In genomic region chr5:13255353-13255752, GRCm38 (mm10) we compare ENCODE assay signal across 24 mouse cellular contexts.
A peak's percentile ranks its signal among the peaks of the same experiment; 100 is the strongest.
DNase-seq lines count a peak whose midpoint lies in the region; ATAC-seq and TF ChIP-seq lines count a peak whose summit lies in the region.
"Had no signal": no experiment of that assay in that cellular context is flagged by ENCODE, and none has a peak within 500 bp of the region (broad histone marks: within the 10 kb centered on the region; RNA-seq: fewer than 3 reads in every experiment).

No protein-coding gene starts in this region.

- H3K36me3 ChIP-seq in kidney, postnatal 0 days (ENCODE audit: insufficient read depth, low read length): no peaks in the 10 kb centered on the region
- no peaks in the 10 kb centered on the region for H3K36me3 ChIP-seq in lung, embryonic 15.5 days
- H3K36me3 ChIP-seq in stomach, embryonic 16.5 days (ENCODE audit: control insufficient read depth, insufficient read depth, low read length): no peaks in the 10 kb centered on the region
- no peaks in the 10 kb centered on the region for H3K36me3 ChIP-seq in stomach, postnatal 0 days (ENCODE audit: control insufficient read depth, insufficient read depth, low read length)
- H3K36me3 ChIP-seq: embryonic facial prominence, embryonic 15.5 days; hindbrain, embryonic 12.5 days; hindbrain, embryonic 15.5 days had no signal

- no peak overlapping the region for H3K27ac ChIP-seq in kidney, postnatal 0 days
- no peak overlapping the region for H3K27ac ChIP-seq in lung, embryonic 15.5 days
- H3K27ac ChIP-seq in stomach, embryonic 16.5 days (ENCODE audit: low read length): no peak overlapping the region
- no peak overlapping the region for H3K27ac ChIP-seq in stomach, postnatal 0 days (replicated peaks)
- H3K27ac ChIP-seq: embryonic facial prominence, embryonic 15.5 days; gastrocnemius, adult 2 months; hindbrain, embryonic 12.5 days; hindbrain, embryonic 15.5 days had no signal

- intact Hi-C loops in left cerebral cortex, postnatal 36 days (cut with DNase I): no loop called here

- DNase-seq in kidney, postnatal 0 days (ENCODE audit: low spot score): peak; percentile 35
- no peak for DNase-seq in kidney, postnatal 36 days
- no peak for DNase-seq in lung, postnatal 10 days
- no peak for DNase-seq in stomach, postnatal 0 days (ENCODE audit: low spot score)
- DNase-seq in left cerebral cortex, postnatal 36 days (ENCODE audit: low spot score in 2 of 2): no peak
- DNase-seq: adrenal gland, adult 2 months; adrenal gland, postnatal 14 days; cerebellum, adult 11-12 months; cerebellum, adult 8-10 months; cerebellum, postnatal 10 days; cerebellum, postnatal 36 days; embryo, embryonic 11 days; forebrain, postnatal 0 days; gastrocnemius, adult 2 months; gastrocnemius, postnatal 14 days; heart, adult 11 months had no signal

- no peak for ATAC-seq in kidney, postnatal 0 days (replicated peaks; ENCODE audit: low FRiP score, low read depth)
- ATAC-seq in lung, embryonic 15.5 days (ENCODE audit: borderline replicate concordance, extremely low read depth, low FRiP score, low TSS enrichment): peak; percentile 78; the same call in 1 of the 2 replicates
- ATAC-seq in stomach, embryonic 16.5 days (ENCODE audit: insufficient read depth, low FRiP score): 0 out of 2 replicates have a peak, but pooled peaks have one; percentile 37
- no peak for ATAC-seq in stomach, postnatal 0 days (ENCODE audit: low FRiP score, low TSS enrichment)
- ATAC-seq: CD4-positive, CD25-positive, alpha-beta regulatory T cell, adult 4 months; forebrain, embryonic 14.5 days; forebrain, postnatal 0 days had no signal

- 53% methylated on average over 3 of the region's 3 CpGs for WGBS in kidney, postnatal 0 days
- 27% methylated on average over 3 of the region's 3 CpGs for WGBS in lung, embryonic 15.5 days
- 36% methylated on average over 3 of the region's 3 CpGs for WGBS in stomach, embryonic 16.5 days
- WGBS in stomach, postnatal 0 days: 32% methylated on average over 3 of the region's 3 CpGs

- H3K9ac ChIP-seq in kidney, postnatal 0 days (ENCODE audit: low read depth, low read length): no peak overlapping the region
- H3K9ac ChIP-seq in lung, embryonic 15.5 days: no peak overlapping the region
- no peak overlapping the region for H3K9ac ChIP-seq in stomach, embryonic 16.5 days (ENCODE audit: low read length)
- H3K9ac ChIP-seq in stomach, postnatal 0 days (ENCODE audit: low read length): no peak overlapping the region
- H3K9ac ChIP-seq: embryonic facial prominence, embryonic 15.5 days; forebrain, postnatal 0 days; hindbrain, embryonic 12.5 days; hindbrain, embryonic 15.5 days had no signal

- H3K4me2 ChIP-seq in kidney, postnatal 0 days (ENCODE audit: low read length): no peak overlapping the region
- H3K4me2 ChIP-seq in lung, embryonic 15.5 days: no peak overlapping the region
- H3K4me2 ChIP-seq in stomach, embryonic 16.5 days (ENCODE audit: low read depth, low read length): no peak overlapping the region
- H3K4me2 ChIP-seq in stomach, postnatal 0 days (replicated peaks; ENCODE audit: low read depth): no peak overlapping the region
- H3K4me2 ChIP-seq: embryonic facial prominence, embryonic 15.5 days; heart, embryonic 11.5 days; hindbrain, embryonic 12.5 days; hindbrain, embryonic 15.5 days had no signal

- H3K4me3 ChIP-seq in kidney, postnatal 0 days (replicated peaks; ENCODE audit: low read depth, low read length): no peak overlapping the region
- no peak overlapping the region for H3K4me3 ChIP-seq in lung, embryonic 15.5 days
- H3K4me3 ChIP-seq in stomach, embryonic 16.5 days (replicated peaks; ENCODE audit: low read length): no peak overlapping the region
- H3K4me3 ChIP-seq in stomach, postnatal 0 days (ENCODE audit: low read depth, low read length): no peak overlapping the region
- H3K4me3 ChIP-seq: embryonic facial prominence, embryonic 15.5 days; gastrocnemius, adult 2 months; hindbrain, embryonic 12.5 days; hindbrain, embryonic 15.5 days had no signal

- H3K9me3 ChIP-seq in kidney, postnatal 0 days (replicated peaks; ENCODE audit: low read length): no peaks in the 10 kb centered on the region
- H3K9me3 ChIP-seq in lung, embryonic 15.5 days: no peaks in the 10 kb centered on the region
- H3K9me3 ChIP-seq in stomach, embryonic 16.5 days (replicated peaks; ENCODE audit: control insufficient read depth, low read length): no peaks in the 10 kb centered on the region
- H3K9me3 ChIP-seq in stomach, postnatal 0 days (ENCODE audit: control insufficient read depth, low read length): no peaks in the 10 kb centered on the region
- H3K9me3 ChIP-seq: embryonic facial prominence, embryonic 15.5 days; hindbrain, embryonic 12.5 days; hindbrain, embryonic 15.5 days had no signal

- H3K27me3 ChIP-seq in kidney, postnatal 0 days (ENCODE audit: insufficient read depth, low read length): no peaks in the 10 kb centered on the region
- no peaks in the 10 kb centered on the region for H3K27me3 ChIP-seq in lung, embryonic 15.5 days
- H3K27me3 ChIP-seq in stomach, embryonic 16.5 days (ENCODE audit: control insufficient read depth, insufficient read depth, low read length): no peaks in the 10 kb centered on the region
- no peaks in the 10 kb centered on the region for H3K27me3 ChIP-seq in stomach, postnatal 0 days (ENCODE audit: control insufficient read depth, insufficient read depth, low read length)
- H3K27me3 ChIP-seq: embryonic facial prominence, embryonic 15.5 days; hindbrain, embryonic 12.5 days; hindbrain, embryonic 15.5 days had no signal

- no peaks in the 10 kb centered on the region for H3K4me1 ChIP-seq in kidney, postnatal 0 days (replicated peaks; ENCODE audit: insufficient read depth, low read length)
- H3K4me1 ChIP-seq in lung, embryonic 15.5 days: no peaks in the 10 kb centered on the region
- H3K4me1 ChIP-seq in stomach, embryonic 16.5 days (ENCODE audit: control insufficient read depth, insufficient read depth, low read length): no peaks in the 10 kb centered on the region
- H3K4me1 ChIP-seq in stomach, postnatal 0 days (replicated peaks; ENCODE audit: control insufficient read depth, insufficient read depth): no peaks in the 10 kb centered on the region
- H3K4me1 ChIP-seq: embryonic facial prominence, embryonic 15.5 days; hindbrain, embryonic 12.5 days; hindbrain, embryonic 15.5 days had no signal

- TF ChIP-seq CTCF in kidney, postnatal 0 days (IDR thresholded peaks at IDR 0.05; ENCODE audit: low read depth): no peak
- no peak for TF ChIP-seq CTCF in stomach, postnatal 0 days (IDR thresholded peaks at IDR 0.05; ENCODE audit: low read depth)

- no peak for TF ChIP-seq EP300 in stomach, postnatal 0 days (optimal IDR thresholded peaks at IDR 0.05)

Comparison
In these comparisons a context has a peak if more than half of its experiments do, and no peak if none do; other contexts are left out.
1. ATAC-seq: peak in lung, embryonic 15.5 days (single experiment) and stomach, embryonic 16.5 days (single experiment); none in kidney, postnatal 0 days (single experiment) and stomach, postnatal 0 days (single experiment).